Mouse (Mus musculus) cortical plate, adult 2 months (tissue): ENCODE data around the gene Sall4.
"Not testable (repeated sequence)": the region's sequence is repeated elsewhere in the genome, so short reads cannot be mapped to it uniquely, and the experiment has no call there.

Experiments used
- CTCF ChIP-seq: fragments of 200-500 bp; IDR thresholded peaks from 2 replicates; pipeline ENCODE4 v1.5.1; 2011; ENCODE audit warnings: mild to moderate bottlenecking, control low read depth, low read length; ENCODE audit not compliant: insufficient read depth; ENCODE audit errors: extremely low read depth
- POLR2A ChIP-seq: fragments of 200-500 bp; IDR thresholded peaks from 2 replicates; pipeline ENCODE4 v1.6.1; 2011; ENCODE audit warnings: mild to moderate bottlenecking, low read length, control low read depth; ENCODE audit not compliant: insufficient read depth; ENCODE audit errors: extremely low read depth

GRCm38 (mm10) chr2:168744406-168744805 lies 23.3 kb downstream of the Sall4 start:
- not testable (repeated sequence) for TF ChIP-seq CTCF, POLR2A
